Mouse (Mus musculus) cerebellum, adult 9-11 months (tissue): Measurements from ENCODE around the gene Rps11.
"Not testable (repeated sequence)": the region's sequence is repeated elsewhere in the genome, so short reads cannot be mapped to it uniquely, and the experiment has no call there.

Experiments used
- DNase-seq: peaks from one replicate; pipeline ENCODE4 v3.0.0; 2022

Rps11 gene

GRCm38 (mm10) chr7:45154096-45154992 lies 30.1 kb upstream of the Rps11 start, which contains the start of the genes Pih1d1 and Aldh16a1:
Pih1d1 (plus strand) TSS chr7:45154303.
Aldh16a1 (minus strand) TSS chr7:45154584.
- DNase-seq, result peak; percentile 97

GRCm38 (mm10) chr7:45153586-45153985 lies 29.3 kb upstream of the Rps11 start:
- no peak for DNase-seq

- not testable (repeated sequence) for DNase-seq
Measured at GRCm38 (mm10) chr7:45153052-45153451, 28.8 kb upstream of the Rps11 start.

- peak; percentile 43 for DNase-seq
Measured at GRCm38 (mm10) chr7:45151303-45151702, 27.1 kb upstream of the Rps11 start.

GRCm38 (mm10) chr7:45150321-45150720 lies 26.1 kb upstream of the Rps11 start:
- DNase-seq, result no peak

- DNase-seq, result peak; percentile 37
Measured at GRCm38 (mm10) chr7:45149545-45149944, 25.3 kb upstream of the Rps11 start.

GRCm38 (mm10) chr7:45148534-45149098 lies 24.4 kb upstream of the Rps11 start:
- DNase-seq, result no peak

- peak; percentile 25 for DNase-seq
Measured at GRCm38 (mm10) chr7:45147899-45148298, 23.7 kb upstream of the Rps11 start.

GRCm38 (mm10) chr7:45147267-45147666 lies 23.0 kb upstream of the Rps11 start:
- DNase-seq, result peak; percentile 28

- peak; percentile 25 for DNase-seq
Measured at GRCm38 (mm10) chr7:45145460-45145859, 21.2 kb upstream of the Rps11 start.

- DNase-seq, result no peak
Measured at GRCm38 (mm10) chr7:45144368-45145174, 20.3 kb upstream of the Rps11 start.

- DNase-seq, result no peak
Measured at GRCm38 (mm10) chr7:45141914-45142313, 17.7 kb upstream of the Rps11 start.

- DNase-seq, result no peak
Measured at GRCm38 (mm10) chr7:45141319-45141718, 17.1 kb upstream of the Rps11 start.

GRCm38 (mm10) chr7:45139904-45140723 lies 15.9 kb upstream of the Rps11 start:
- peak; percentile 28 for DNase-seq

GRCm38 (mm10) chr7:45138403-45138802 lies 14.2 kb upstream of the Rps11 start:
- DNase-seq, result no peak

GRCm38 (mm10) chr7:45137171-45138006 lies 13.2 kb upstream of the Rps11 start:
- DNase-seq, result peak; percentile 41

GRCm38 (mm10) chr7:45135993-45136567 lies 11.8 kb upstream of the Rps11 start, which contains the start of the genes Gm45713 and Flt3l:
Gm45713 (minus strand) TSS chr7:45136231.
Flt3l (minus strand) TSS chr7:45136432.
- DNase-seq, result peak; percentile 91

- no peak for DNase-seq
Measured at GRCm38 (mm10) chr7:45135370-45135769, 11.1 kb upstream of the Rps11 start.

- peak; percentile 58 for DNase-seq
Measured at GRCm38 (mm10) chr7:45134544-45135026, 10.3 kb upstream of the Rps11 start.

- DNase-seq, result peak; percentile 36
Measured at GRCm38 (mm10) chr7:45133446-45134159, 9.4 kb upstream of the Rps11 start.
